Mouse (Mus musculus): ENCODE data around the gene Pkd1.

Gene Pkd1

DNA sequence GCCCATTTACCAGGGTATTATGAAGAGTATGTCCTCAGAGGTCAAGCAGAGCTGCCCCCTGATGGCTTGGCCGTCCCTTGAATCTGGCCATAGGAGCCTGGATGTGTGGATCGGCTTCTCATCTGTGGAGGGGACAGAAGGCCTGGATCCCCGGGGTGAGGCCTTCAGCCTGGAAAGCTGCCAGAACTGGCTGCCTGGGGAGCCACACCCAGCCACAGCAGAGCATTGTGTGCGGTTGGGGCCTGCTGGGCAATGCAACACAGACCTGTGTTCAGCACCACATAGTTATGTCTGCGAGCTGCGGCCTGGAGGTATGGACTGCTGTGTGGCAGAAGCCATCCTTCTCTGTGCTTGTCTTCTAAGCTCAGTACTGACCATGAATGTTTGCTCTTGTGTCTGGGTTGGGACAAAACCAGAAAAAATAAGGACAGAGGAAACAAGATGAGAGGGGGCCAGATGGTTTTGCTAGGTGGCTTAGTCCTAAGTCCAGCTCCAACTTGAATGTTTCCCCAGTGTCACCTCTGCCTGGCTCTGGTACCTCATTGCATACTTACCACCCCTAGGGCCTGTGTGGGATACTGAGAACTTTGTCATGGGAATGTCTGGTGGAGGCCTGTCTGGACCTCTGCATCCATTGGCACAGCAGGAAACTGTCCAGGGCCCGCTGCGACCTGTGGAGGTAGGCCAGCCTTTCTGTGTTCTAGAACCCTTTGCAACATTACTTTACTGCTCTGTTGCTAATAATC is 17.6 kb downstream of the Pkd1 start:
- DNase-seq = peak; percentile 97

DNA sequence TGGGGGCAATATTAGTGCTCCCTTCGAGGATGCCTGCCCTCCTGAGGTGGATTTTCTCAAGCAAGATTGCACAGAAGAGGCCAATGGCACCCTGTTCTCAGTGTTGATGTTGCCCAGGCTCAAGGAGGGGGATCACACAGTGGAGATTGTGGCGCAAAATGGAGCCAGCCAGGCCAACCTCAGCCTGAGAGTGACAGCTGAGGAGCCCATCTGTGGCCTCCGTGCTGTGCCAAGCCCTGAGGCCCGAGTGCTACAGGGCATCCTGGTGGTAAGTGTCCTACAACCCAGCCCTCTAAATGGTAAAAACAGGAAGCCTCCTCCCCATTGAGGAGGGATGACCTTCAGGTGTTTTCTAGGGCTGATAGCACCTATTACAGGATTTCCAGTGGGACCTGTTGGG is 20.2 kb downstream of the Pkd1 start:
- peak; percentile 85 for DNase-seq

DNA sequence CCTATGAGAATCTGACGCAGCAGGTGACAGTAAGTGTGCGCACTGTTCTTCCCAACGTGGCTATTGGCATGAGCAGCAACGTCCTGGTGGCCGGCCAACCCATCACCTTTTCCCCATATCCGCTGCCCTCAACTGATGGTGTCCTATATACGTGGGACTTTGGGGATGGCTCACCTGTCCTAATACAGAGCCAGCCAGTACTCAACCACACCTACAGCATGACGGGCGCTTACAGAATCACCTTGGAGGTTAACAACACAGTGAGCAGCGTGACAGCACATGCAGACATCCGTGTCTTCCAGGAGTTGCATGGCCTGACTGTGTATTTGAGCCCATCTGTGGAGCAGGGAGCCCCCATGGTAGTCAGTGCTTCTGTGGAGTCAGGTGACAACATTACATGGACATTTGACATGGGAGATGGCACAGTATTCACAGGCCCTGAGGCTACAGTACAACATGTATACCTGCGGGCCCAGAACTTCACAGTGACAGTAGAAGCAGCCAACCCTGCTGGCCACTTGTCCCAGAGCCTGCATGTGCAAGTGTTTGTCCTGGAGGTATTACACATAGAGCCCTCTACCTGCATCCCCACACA is 23.1 kb downstream of the Pkd1 start:
- peak; percentile 91 for DNase-seq

DNA sequence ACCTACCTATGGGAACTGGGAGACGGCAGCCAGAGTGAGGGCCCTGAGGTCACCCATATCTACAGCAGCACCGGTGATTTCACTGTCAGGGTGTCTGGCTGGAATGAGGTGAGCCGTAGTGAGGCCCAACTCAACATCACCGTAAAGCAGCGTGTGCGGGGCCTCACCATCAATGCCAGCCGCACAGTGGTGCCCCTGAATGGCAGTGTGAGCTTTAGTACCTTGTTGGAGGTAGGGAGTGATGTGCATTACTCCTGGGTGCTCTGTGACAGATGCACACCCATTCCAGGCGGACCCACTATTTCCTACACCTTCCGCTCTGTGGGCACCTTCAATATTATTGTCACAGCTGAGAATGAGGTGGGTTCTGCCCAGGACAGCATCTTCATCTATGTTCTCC is 24.2 kb downstream of the Pkd1 start:
- peak; percentile 90 for DNase-seq

DNA sequence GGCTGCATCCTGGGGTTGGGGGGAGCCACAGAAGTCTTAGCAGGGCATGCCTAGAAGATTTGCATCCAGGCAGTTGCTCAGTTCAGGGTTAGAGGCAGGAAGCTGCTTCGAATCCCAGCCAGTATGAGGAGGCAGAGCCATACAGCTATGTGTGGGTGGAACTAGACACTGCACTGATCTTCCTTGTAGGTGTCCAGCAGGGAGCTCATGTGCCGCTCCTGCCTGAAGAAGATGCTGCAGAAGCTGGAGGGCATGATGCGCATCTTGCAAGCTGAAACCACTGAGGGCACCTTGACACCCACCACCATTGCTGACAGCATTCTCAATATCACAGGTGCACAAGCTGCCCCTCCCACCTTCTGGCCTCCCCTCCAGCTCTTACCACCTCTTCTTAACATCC is 29.9 kb downstream of the Pkd1 start:
- no peak for DNase-seq

DNA sequence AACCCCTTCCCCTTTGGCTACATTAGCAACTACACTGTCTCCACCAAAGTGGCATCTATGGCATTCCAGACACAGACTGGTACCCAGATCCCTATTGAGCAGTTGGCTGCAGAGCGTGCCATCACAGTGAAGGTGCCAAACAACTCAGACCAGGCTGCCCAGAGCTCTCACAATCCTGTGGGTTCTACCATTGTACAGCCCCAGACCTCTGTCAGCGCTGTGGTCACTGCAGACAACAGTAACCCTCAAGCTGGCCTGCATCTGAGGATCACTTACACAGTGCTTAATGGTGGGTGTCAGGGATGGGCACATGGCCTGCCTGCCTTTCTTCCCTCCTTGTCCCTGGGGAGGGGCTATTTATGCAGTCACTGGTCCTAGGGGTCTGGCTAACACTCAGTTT is 30.7 kb downstream of the Pkd1 start:
- DNase-seq = peak; percentile 83

DNA sequence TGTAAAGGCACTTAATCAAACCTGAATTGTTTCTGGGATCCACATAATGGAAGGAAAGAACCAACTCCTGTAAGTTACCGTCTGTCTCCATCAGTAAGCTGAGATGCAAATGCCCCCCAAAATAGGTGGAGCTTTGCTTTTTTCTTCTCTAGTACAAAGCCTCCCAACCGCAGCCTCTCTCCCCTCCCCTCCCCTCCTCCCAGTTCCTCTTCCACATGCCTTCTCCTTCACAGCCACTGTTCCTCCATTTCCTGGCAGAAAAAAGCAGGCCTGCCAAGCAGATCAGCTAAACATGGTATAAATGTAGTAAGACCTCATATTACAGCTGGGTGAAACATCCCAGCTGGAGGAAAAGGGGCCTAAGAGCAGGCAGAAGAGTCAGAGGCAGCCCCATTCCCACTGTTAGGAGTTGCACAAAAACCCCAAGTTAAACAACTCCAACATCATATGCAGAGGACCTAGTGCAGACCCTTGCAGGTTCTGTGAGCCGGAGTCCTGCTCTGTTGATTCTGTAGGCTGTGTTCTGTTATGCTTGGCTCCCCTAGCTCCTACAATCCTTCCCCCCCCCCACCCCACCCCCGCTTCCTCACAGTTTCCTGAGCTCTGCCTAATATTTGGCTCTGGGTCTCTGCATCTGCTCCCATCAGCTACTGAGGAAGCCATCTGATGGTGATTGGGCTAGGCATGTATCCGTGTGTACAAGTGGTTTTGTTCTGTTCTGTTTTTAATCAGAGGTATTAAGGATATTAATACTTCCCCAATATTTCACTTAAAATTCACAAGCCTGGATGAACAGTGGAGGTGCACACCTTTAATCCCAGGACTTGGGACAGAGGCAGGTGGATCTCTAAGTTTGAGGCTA is 34.2 kb downstream of the Pkd1 start:
- DNase-seq = peak; percentile 95

DNA sequence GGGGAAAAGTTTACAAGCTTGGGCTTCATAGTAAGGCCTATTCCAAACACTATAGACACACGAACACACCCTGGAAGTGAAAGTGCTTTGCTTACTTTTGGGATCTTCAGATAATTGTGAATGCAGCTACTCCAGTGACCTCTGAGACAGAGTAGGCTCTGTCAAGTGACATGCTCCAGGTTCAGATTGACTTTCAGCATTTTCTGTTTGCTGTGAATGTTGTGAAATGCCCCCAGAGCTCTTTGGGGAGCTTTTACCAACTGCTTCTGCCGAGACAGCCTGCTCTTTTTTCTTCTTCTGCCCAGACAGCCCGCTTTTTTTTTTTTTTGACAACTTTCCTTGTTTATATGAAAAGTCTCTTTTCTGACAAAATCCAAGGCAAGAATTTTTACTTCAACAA is 34.9 kb downstream of the Pkd1 start:
- DNase-seq = no peak

DNA sequence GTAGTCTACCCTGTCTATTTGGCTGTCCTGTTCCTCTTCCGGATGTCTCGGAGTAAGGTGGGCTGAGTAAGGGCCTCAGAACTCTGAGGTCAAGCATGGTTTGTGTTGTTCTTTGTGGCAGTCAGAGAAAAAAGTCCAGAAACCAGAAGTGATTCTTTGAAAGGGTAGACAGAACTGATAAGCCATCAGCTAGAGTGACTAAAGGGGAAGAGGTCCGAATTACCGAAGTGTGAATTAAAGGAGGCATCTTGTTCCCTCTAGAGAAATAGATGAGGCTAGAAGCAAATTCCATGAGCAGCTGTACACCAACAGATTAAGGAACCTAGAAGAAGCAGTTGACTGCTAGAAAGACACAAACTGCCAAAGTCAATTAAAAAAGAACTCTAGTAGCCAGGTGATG is 36.9 kb downstream of the Pkd1 start:
- DNase-seq = no peak

DNA sequence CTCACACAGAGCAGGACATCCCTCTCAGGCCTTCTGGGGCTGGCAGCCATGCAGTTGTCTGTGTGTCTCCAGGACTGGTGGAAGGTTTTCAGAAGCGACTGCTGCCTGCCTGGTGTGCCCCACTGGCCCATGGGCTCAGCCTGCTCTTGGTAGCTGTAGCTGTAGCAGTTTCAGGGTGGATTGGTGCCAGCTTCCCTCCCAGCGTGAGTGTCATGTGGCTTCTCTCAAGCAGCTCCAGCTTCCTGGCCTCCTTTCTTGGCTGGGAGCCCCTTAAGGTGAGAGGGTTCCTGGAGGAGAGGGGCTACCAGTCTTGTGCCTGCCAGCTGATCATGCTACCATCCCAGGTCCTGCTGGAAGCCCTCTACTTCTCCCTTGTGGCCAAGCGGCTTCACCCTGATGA is 41.3 kb downstream of the Pkd1 start:
- peak; percentile 94 for DNase-seq

DNA sequence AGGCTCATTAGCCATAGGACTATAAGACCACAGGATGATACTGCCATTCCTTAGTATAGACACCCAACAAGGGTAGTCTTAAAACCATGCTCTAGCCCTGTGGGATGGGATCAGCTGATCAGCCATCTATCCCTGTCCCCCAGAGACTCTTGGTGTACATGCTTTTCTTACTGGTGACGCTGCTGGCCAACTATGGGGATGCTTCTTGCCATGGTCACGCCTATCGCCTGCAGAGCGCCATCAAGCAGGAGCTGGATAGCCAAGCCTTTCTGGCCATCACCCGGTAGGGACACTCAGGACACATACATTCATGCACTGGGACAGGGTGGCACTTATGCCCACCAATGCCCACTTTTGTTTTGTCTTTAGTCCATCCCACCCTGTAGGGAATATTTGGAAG is 42.1 kb downstream of the Pkd1 start:
- DNase-seq = peak; percentile 91

DNA sequence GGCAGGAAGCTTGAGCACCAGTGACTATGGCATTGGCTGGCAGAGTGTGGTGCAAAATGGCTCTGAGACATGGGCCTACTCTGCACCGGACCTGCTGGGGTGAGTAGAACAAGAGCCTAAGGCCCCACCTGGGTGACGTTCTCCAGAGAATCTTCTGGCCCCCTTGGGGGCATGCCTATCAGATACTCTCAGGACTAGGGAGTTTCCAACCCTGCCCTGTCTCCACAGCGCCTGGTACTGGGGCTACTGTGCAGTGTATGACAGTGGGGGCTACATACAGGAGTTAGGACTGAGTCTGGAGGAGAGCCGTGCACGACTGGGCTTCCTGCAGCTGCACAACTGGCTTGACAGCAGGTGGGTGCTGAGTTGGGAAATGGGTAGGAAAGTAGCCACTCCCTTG is 43.6 kb downstream of the Pkd1 start:
- DNase-seq = peak; percentile 90

DNA sequence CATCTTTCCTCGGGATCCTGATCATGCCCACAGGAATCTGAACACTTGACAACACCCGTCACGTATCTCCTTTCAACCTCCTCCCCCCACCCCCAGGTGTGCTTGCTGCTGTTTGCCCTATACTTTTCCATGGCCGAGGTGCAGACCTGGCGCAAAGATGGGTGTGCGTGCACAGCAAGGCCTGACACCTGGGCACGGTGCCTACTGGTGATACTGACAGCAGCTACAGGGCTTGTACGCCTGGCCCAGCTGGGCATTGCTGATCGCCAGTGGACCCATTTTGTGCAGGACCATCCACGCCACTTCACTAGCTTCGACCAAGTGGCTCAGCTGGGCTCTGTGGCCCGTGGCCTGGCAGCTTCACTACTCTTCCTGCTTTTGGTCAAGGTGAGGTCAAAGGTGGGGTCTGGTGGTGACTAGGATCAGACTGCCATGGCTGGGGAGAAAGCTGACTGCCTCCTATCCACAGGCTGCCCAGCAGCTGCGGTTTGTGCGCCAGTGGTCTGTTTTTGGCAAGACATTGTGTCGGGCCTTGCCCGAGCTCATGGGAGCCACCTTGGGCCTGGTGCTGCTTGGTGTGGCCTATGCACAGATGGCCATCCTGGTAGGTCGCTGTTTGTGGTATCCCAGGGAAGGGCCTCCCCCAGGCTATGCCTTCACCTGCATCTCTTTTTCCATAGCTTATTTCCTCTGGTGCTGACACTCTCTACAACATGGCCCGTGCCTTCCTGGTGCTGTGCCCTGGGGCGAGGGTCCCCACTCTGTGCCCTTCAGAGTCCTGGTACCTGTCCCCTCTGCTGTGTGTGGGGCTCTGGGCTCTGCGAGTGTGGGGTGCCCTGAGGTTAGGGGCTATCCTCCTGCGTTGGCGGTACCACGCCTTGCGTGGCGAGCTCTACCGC is 44.6 kb downstream of the Pkd1 start:
- DNase-seq = peak; percentile 92

DNA sequence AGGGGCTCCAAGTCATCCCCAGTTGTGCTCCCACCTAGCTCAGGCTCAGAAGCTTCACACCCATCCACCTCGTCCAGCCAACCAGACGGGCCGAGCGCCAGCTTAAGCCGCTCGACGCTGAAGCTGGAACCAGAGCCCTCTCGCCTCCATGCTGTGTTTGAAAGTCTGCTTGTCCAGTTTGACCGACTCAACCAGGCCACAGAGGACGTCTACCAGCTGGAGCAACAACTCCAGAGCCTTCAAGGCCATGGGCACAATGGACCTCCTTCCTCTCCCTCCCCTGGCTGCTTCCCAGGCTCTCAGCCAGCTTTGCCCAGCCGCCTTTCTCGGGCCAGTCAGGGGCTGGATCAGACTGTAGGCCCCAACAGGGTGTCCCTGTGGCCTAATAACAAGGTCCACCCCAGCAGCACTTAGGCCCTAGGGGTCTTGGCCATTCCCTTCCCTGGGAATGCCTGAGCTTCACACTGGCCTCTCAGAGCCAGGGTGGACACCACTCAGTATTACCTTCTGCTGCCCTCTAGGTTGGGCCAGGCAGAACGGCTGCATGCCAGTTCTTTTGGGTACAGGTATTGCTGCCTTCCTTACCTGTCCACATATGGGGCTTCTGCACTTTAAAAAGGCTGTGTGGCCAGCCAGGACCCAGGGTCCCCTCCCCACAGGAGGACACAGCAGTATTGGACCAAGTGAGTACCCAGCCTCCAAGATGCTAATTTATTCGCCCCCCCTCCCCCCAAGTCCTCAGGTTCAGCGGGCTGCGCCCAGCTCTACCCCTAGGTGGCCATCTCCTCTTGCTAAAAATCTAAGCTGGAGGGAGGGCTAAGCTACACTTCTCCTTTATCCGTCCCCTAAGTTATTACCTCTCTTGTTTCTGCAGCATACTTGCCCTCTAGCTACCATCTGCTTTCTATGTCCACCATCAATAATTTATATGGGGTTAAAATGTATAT is 45.8 kb downstream of the Pkd1 start:
- peak; percentile 92 for DNase-seq

DNA sequence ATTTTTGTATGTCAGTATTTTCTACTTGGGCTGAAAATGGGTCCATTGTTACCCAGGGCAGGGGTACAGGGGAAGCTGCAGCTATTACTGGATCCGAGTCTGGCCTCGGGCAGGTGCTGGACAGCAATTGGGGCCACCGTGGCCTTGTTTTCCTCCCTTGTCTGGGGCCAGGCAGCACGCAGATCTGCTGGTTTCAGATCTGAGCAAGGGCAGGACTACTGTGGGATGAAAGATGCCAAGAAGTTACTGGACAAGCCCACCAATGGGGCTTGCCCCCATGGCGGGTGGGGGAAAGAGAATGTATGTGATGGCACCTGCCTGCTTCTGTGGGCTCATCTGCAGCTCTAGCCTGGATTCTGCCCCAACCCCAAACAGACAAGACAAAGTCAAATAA is 46.4 kb downstream of the Pkd1 start:
- DNase-seq = peak; percentile 92

DNA sequence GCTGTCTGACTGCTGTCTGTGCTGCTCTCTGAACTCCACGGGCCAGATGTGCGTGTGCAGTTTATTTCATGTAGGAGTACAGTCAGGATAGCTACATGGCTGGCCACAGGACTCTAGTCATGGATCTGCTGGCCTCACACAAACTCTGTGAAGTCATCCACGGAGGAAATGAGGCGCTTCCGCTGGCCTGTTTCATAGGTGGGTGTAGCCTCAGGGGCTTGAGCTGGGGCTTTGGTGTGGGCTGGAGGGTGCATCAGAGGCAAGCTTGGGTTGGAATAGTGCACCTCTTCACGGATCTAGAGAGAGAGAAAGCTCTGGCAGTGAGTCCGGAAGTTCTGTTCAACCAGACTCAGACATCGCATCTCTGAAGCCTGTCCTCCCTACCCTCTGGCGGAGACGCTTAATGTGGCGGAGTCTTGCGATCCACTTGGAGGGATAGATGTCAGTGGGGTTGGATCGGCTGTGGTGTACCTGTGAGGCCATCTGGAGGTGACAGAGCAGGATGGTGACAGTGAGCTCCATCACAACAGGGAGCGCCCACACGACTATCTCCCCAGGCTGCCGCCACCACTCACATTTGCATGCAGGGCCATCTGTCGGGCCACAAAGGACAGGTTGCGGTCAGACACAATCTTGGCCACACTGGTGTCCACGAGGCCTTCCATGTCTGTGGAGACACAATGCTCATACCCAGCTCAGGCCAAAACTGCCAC is 47.0 kb downstream of the Pkd1 start:
- peak; percentile 93 for DNase-seq

DNA sequence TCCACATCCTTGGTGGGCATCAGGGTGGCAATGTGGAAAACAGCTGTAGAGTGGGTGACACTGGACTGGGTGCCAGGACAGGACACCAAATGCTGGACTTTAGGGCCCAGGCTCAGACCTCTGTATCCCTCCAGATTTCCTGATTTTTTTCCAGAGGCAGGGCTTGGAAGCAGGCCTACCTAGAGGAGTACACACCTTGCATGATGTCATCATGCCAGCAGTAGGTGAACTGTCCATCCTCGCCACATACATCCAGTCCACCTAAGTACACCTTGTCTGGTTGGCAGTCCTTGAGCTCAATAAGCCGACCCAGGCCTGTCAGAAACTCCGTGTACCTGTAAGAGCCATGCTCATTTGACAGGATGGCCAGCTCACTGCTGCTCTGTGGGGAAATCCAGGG is 48.4 kb downstream of the Pkd1 start:
- no peak for DNase-seq

DNA sequence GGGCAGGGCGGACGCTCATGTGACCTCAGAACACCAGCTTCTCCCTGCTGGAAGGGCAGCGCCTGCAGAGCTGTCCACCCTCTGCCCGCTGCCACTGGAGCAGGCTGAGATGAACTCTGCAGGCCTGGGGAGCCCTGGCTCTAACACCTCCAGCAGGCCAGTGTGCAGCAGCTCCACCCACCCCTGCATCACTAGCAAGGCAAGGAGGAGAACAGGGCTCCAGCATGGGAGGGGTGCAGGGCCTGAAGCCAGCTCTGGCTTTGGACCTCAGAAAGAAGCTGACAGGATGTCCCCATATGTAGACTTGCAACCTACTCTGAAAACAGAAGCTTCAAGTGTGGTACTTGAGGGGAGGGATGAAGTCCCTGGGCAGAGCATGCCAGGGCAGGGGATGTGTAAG is 50.9 kb downstream of the Pkd1 start:
- peak; percentile 92 for DNase-seq

DNA sequence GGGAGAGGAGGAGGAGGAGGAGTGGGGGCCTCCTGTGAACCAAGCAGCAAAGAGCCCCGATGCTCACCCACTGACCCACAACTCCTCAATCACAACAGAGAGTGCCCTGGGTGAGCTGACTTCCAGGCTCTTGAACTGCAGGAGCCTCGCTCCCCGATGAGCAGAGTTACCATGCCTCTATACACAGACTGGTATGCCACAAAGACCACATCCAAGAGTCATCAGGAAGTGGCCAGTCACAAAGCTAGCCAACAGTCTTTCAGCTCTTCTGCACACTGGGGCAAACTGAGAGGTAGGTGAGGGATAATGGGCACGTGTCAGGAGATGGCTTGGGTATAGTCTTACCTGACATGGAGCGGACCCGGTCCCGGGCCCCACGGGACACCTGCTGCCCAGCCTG is 54.3 kb downstream of the Pkd1 start:
- no peak for DNase-seq

DNA sequence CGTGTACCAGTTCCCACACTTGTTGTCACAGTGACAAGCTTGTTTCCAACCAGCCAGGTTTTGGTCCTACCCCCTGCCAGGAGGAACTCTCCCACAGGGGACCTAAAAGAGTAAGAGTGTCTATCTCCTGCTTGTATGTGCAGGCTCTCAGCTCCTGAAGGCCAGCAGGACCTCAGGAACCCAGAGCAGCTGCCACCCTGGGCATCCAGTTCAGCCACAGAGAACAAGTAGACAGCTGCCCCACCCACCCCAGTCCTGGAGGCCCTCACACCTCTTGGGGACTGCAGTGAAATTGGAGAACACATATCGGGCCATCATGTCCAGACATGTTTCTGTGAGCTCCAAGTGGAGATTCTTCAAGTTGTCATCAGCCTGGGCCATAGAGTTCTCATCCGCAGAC is 54.9 kb downstream of the Pkd1 start:
- no peak for DNase-seq

DNA sequence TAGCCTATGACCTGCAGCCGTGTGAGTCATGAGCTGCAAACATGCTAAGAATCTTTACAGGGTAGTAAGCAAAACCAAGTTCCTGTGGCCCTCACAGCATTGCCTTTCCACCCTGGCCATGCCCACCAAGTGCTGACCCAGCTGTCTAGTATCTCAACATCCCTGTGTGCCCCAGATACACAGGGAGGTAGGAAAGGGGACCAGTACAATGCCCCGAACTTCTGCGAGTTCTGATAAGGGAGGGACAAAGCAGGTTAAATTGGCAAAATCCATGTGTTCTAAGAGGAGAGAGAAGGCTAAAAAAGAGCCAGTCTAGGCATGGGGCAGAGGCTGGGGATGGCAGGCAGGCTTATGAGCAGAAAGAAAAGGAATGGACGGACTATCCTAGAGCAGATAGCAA is 58.7 kb downstream of the Pkd1 start:
- DNase-seq = no peak

All from heart, adult 11 months (tissue).